Mouse (Mus musculus) lung, adult 2 months (tissue): ENCODE data around the gene Wasf1.

ENCODE experiments used
- CTCF ChIP-seq: fragments of 200-500 bp; IDR thresholded peaks from 2 replicates; pipeline ENCODE4 v1.5.1; 2011; ENCODE audit warnings: mild to moderate bottlenecking, low read length, control low read depth; ENCODE audit not compliant: insufficient read depth
- POLR2A ChIP-seq: fragments of 200-500 bp; IDR thresholded peaks from 2 replicates; pipeline ENCODE4 v1.6.1; 2011; ENCODE audit warnings: low read depth, mild to moderate bottlenecking, control low read depth, low read length, borderline replicate concordance; ENCODE audit errors: extremely low read depth

GRCm38 (mm10) chr10:40910811-40911210, 27.5 kb downstream of the Wasf1 start:
- TF ChIP-seq CTCF = no peak
- no peak for TF ChIP-seq POLR2A
